Mouse (Mus musculus) small intestine, adult 2 months (tissue): ENCODE data around the gene Arntl2. TPM values are rescaled to one million over a fixed set of nuclear protein-coding genes. Genes with fewer than 3 reads are reported as not detected.
"Not testable (repeated sequence)": the region's sequence is repeated elsewhere in the genome, so short reads cannot be mapped to it uniquely, and the experiment has no call there.

Experiments
- H3K27ac ChIP-seq: fragments of 200-500 bp; 2 replicates; pipeline ENCODE4 v1.5.1; 2012; ENCODE audit warnings: low read depth, low read length, control low read depth, inconsistent platforms; ENCODE audit not compliant: insufficient read depth
- H3K27me3 ChIP-seq: fragments of 200-500 bp; 2 replicates; pipeline ENCODE4 v1.6.1; 2012; ENCODE audit warnings: mild to moderate bottlenecking, moderate library complexity, low read length, inconsistent platforms; ENCODE audit not compliant: control insufficient read depth, insufficient read depth
- H3K36me3 ChIP-seq: fragments of 200-500 bp; 2 replicates; pipeline ENCODE4 v1.6.1; 2012; ENCODE audit warnings: mild to moderate bottlenecking, low read length, control low read depth, inconsistent platforms; ENCODE audit not compliant: control insufficient read depth, insufficient read depth
- H3K4me1 ChIP-seq: fragments of 200-500 bp; 2 replicates; pipeline ENCODE4 v1.6.1; 2012; ENCODE audit warnings: low read length, inconsistent platforms, mixed read lengths; ENCODE audit not compliant: control insufficient read depth, insufficient read depth, insufficient read length
- H3K4me3 ChIP-seq: fragments of 200-500 bp; 2 replicates; pipeline ENCODE4 v1.5.1; 2012; ENCODE audit warnings: low read depth, mild to moderate bottlenecking, control low read depth, inconsistent platforms, low read length, moderate library complexity
- CTCF ChIP-seq: fragments of 200-500 bp; IDR thresholded peaks from 2 replicates; pipeline ENCODE4 v1.5.1; 2012; ENCODE audit warnings: low read depth, mild to moderate bottlenecking, control low read depth, inconsistent platforms, low read length, moderate library complexity, mixed read lengths; ENCODE audit not compliant: insufficient replicate concordance, insufficient read length; ENCODE audit errors: extremely low read depth
- POLR2A ChIP-seq: fragments of 200-500 bp; IDR thresholded peaks from 2 replicates; pipeline ENCODE4 v1.6.1; 2012; ENCODE audit warnings: low read depth, mild to moderate bottlenecking, control low read depth, inconsistent platforms, low read length, moderate library complexity
- WGBS: fragments of 180-500 bp; shearing (Covaris S2); methylation state at CpG from one replicate; pipeline ENCODE4 v1.1.7; 2018; 5-methylcytosine and 5-hydroxymethylcytosine counted together
- polyA plus RNA-seq: library from polyadenylated mRNA; depleted of rRNA; stranded (reverse); fragments of >200 nt; gene quantifications from 2 replicates; pipeline ENCODE4 v1.2.3, GENCODE M21; 2012

Gene Arntl2
- polyA plus RNA-seq, 1 experiment: 0.65 TPM

- peaks cover 48% of the 10 kb centered on the region for H3K36me3 ChIP-seq
- H3K27ac ChIP-seq: no peak overlapping the region
- TF ChIP-seq CTCF (no peak), POLR2A (no peak)
- 92% methylated on average over 10 of the region's 10 CpGs for WGBS
- no peaks in the 10 kb centered on the region for H3K4me1 ChIP-seq
- no peak overlapping the region for H3K4me3 ChIP-seq
- no peaks in the 10 kb centered on the region for H3K27me3 ChIP-seq
Measured at GRCm38 (mm10) chr6:146768813-146769404, 26.9 kb upstream of the Arntl2 start.

- Histone ChIP-seq H3K27me3 (no peaks in the 10 kb centered on the region), H3K4me3 (no peak overlapping the region), H3K36me3 (peaks cover 56% of the 10 kb centered on the region), H3K27ac (no peak overlapping the region), H3K4me1 (no peaks in the 10 kb centered on the region)
- no peak for TF ChIP-seq POLR2A
- TF ChIP-seq CTCF: no peak
- 70% methylated on average over 6 of the region's 6 CpGs for WGBS
Measured at GRCm38 (mm10) chr6:146770005-146770745, 25.7 kb upstream of the Arntl2 start.

- H3K4me1 ChIP-seq: no peaks in the 10 kb centered on the region
- H3K36me3 ChIP-seq: peaks cover 56% of the 10 kb centered on the region
- WGBS: 88% methylated on average over 5 of the region's 5 CpGs
- no peak overlapping the region for H3K4me3 ChIP-seq
- H3K27ac ChIP-seq: no peak overlapping the region
- TF ChIP-seq POLR2A: no peak
- no peak for TF ChIP-seq CTCF
- no peaks in the 10 kb centered on the region for H3K27me3 ChIP-seq
Measured at GRCm38 (mm10) chr6:146770808-146771207, 25.0 kb upstream of the Arntl2 start.

- H3K4me1 ChIP-seq, H3K27me3 ChIP-seq, H3K27ac ChIP-seq, H3K4me3 ChIP-seq: not testable (repeated sequence)
- WGBS: 90% methylated on average over 8 of the region's 8 CpGs
- peaks cover 34% of the 10 kb centered on the region for H3K36me3 ChIP-seq
Measured at GRCm38 (mm10) chr6:146775864-146776263, 20.0 kb upstream of the Arntl2 start.

GRCm38 (mm10) chr6:146776610-146777389 is 19.1 kb upstream of the Arntl2 start:
- H3K4me1 ChIP-seq: no peaks in the 10 kb centered on the region

GRCm38 (mm10) chr6:146778055-146778454 is 17.8 kb upstream of the Arntl2 start:
- Histone ChIP-seq H3K27ac (no peak overlapping the region), H3K4me1 (no peaks in the 10 kb centered on the region), H3K27me3 (no peaks in the 10 kb centered on the region), H3K36me3 (peaks cover 22% of the 10 kb centered on the region), H3K4me3 (no peak overlapping the region)
- 92% methylated on average over 3 of the region's 3 CpGs for WGBS
- TF ChIP-seq CTCF (no peak), POLR2A (no peak)

More at GRCm38 (mm10) chr6:146776610-146777389, 19.1 kb upstream of the Arntl2 start:
- no peaks in the 10 kb centered on the region for H3K27me3 ChIP-seq
- 47% methylated on average over 2 of the region's 2 CpGs for WGBS
- TF ChIP-seq CTCF: no peak
- no peak for TF ChIP-seq POLR2A
- H3K36me3 ChIP-seq: peaks cover 29% of the 10 kb centered on the region
- H3K27ac ChIP-seq: no peak overlapping the region
- H3K4me3 ChIP-seq: no peak overlapping the region

- Histone ChIP-seq H3K36me3 (peaks cover 7% of the 10 kb centered on the region), H3K27ac (no peak overlapping the region), H3K27me3 (no peaks in the 10 kb centered on the region), H3K4me1 (no peaks in the 10 kb centered on the region), H3K4me3 (no peak overlapping the region)
- WGBS: 82% methylated on average over 3 of the region's 3 CpGs
- no peak for TF ChIP-seq CTCF
- TF ChIP-seq POLR2A: no peak
Measured at GRCm38 (mm10) chr6:146781566-146781965, 14.3 kb upstream of the Arntl2 start.
